Mouse (Mus musculus) neural tube, embryonic 14.5 days (tissue): ENCODE measurements around the gene Usp36. TPM values are rescaled to one million over a fixed set of nuclear protein-coding genes. Genes with fewer than 3 reads are reported as not detected.

Source experiments
- ATAC-seq: fragments of 200-750 bp; cut with Nextera tagmentation; 2 replicates; pipeline ENCODE4 v1.8.0; 2017; ENCODE audit warnings: low read depth, mild to moderate bottlenecking, moderate TSS enrichment, moderate library complexity
- H3K27ac ChIP-seq: fragments of 300-500 bp; sonication (generic); 2 replicates; pipeline ENCODE4 v1.5.1; 2014; ENCODE audit warnings: low read depth, mild to moderate bottlenecking, control low read depth, low read length, moderate library complexity, mixed read lengths
- H3K27me3 ChIP-seq: fragments of 300-500 bp; sonication (generic); 2 replicates; pipeline ENCODE4 v1.6.1; 2014; ENCODE audit warnings: low read length; ENCODE audit not compliant: control insufficient read depth, insufficient read depth
- H3K36me3 ChIP-seq: fragments of 300-500 bp; sonication (generic); 2 replicates; pipeline ENCODE4 v1.6.1; 2014; ENCODE audit warnings: low read length, mixed read lengths; ENCODE audit not compliant: control insufficient read depth, insufficient read depth
- H3K4me1 ChIP-seq: fragments of 300-500 bp; sonication (generic); 2 replicates; pipeline ENCODE4 v1.6.1; 2014; ENCODE audit warnings: low read length; ENCODE audit not compliant: control insufficient read depth, insufficient read depth
- H3K4me2 ChIP-seq: fragments of 300-500 bp; sonication (generic); 2 replicates; pipeline ENCODE4 v1.6.1; 2014; ENCODE audit warnings: mild to moderate bottlenecking, low read depth, low read length, control low read depth
- H3K4me3 ChIP-seq: fragments of 300-500 bp; sonication (generic); 2 replicates; pipeline ENCODE4 v1.5.1; 2014; ENCODE audit warnings: low read depth, low read length, control low read depth, mixed read lengths
- H3K9ac ChIP-seq: fragments of 300-500 bp; sonication (generic); replicated peaks from 2 replicates; pipeline ENCODE4 v1.6.1; 2014; ENCODE audit warnings: low read depth, mild to moderate bottlenecking, control low read depth, low read length, mixed read lengths
- H3K9me3 ChIP-seq: fragments of 300-500 bp; sonication (generic); 2 replicates; pipeline ENCODE4 v1.6.1; 2016; ENCODE audit warnings: low read length; ENCODE audit not compliant: control insufficient read depth
- WGBS: fragments of 180-500 bp; shearing (Covaris S2); extraction: QIAGEN DNeasy Blood & Tissue Kit; methylation state at CpG from one replicate; pipeline ENCODE4 v1.1.7; 2014; 5-methylcytosine and 5-hydroxymethylcytosine counted together
- polyA plus RNA-seq: library from polyadenylated mRNA; unstranded; fragments of >200 nt; fragmentation: Nextera tagmentation; extraction: Ambion mirVana; gene quantifications from 2 replicates; pipeline ENCODE4 v1.2.1, GENCODE M21; 2014

Usp36 gene
- polyA plus RNA-seq, 1 experiment from 2014 or later: 15.2 TPM

- Histone ChIP-seq H3K4me3 (no peak overlapping the region), H3K27ac (peak overlapping the region; percentile 75), H3K4me2 (no peak overlapping the region), H3K9ac (no peak overlapping the region), H3K9me3 (no peaks in the 10 kb centered on the region), H3K27me3 (no peaks in the 10 kb centered on the region), H3K4me1 (peaks cover 21% of the 10 kb centered on the region; the same call in 1 of the 2 replicates), H3K36me3 (no peaks in the 10 kb centered on the region)
- peak; percentile 78 for ATAC-seq
- 56% methylated on average over 24 of the region's 24 CpGs for WGBS
Measured at GRCm38 (mm10) chr11:118326991-118327971, 37.2 kb upstream of the Usp36 start.

- Histone ChIP-seq H3K9ac (no peak overlapping the region), H3K4me3 (no peak overlapping the region), H3K4me1 (peaks cover 26% of the 10 kb centered on the region), H3K27ac (no peak overlapping the region), H3K9me3 (no peaks in the 10 kb centered on the region), H3K36me3 (no peaks in the 10 kb centered on the region), H3K27me3 (no peaks in the 10 kb centered on the region), H3K4me2 (no peak overlapping the region)
- ATAC-seq: no peak
- 91% methylated on average over 4 of the region's 4 CpGs for WGBS
Measured at GRCm38 (mm10) chr11:118326491-118326890, 36.4 kb upstream of the Usp36 start.

DNA sequence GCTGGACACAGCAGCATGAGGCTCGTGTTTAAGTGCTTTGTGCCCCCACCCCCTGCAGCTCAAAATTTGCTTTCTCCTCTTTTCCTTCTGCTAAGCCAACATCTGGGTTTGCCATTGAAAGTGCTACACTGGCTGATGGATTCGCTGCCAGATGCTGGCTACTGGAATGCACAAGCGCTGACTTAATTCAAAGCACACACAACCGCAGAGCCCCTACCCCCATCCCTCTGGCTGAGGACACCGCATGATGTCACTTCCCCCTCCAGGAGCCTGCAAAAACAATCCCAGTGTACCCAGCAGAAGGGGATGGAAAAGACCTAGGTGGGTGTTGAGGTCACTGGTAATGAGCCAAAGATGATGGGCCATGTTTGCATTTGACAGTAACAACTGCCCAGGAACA, 34.5 kb upstream of the Usp36 start:
- no peak for ATAC-seq
- H3K4me3 ChIP-seq: no peak overlapping the region
- H3K9me3 ChIP-seq: no peaks in the 10 kb centered on the region
- no peaks in the 10 kb centered on the region for H3K36me3 ChIP-seq
- H3K9ac ChIP-seq: no peak overlapping the region
- WGBS: 58% methylated on average over 5 of the region's 5 CpGs
- no peaks in the 10 kb centered on the region for H3K27me3 ChIP-seq
- no peak overlapping the region for H3K4me2 ChIP-seq
- H3K27ac ChIP-seq: no peak overlapping the region
- H3K4me1 ChIP-seq: peaks cover 29% of the 10 kb centered on the region

DNA sequence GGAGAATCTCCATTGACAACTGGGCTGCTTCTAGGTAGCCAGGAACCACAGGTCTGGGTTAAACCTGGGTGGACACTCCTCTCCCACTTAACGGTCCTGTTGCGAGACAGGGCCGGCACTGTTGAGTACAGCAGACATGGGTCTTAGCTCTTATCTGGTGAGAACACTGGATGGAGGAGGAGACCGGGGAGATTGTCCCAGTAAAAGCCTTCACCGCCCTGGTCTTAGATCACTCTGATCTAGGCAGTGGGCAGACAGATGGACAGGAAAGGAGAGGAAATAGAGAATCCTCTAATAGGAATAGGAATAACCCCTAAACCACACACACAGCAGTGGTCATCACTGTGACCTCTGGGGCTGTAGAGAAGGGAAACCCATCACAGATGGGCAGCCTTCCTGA, 33.9 kb upstream of the Usp36 start:
- Histone ChIP-seq H3K4me1 (peaks cover 29% of the 10 kb centered on the region), H3K4me3 (no peak overlapping the region), H3K36me3 (0 out of 2 replicates have a peak, but pooled peaks cover 4% of the 10 kb centered on the region), H3K9ac (no peak overlapping the region), H3K4me2 (no peak overlapping the region), H3K9me3 (no peaks in the 10 kb centered on the region), H3K27me3 (no peaks in the 10 kb centered on the region), H3K27ac (no peak overlapping the region)
- no peak for ATAC-seq
- 91% methylated on average over 5 of the region's 5 CpGs for WGBS

GRCm38 (mm10) chr11:118322647-118323046, 32.6 kb upstream of the Usp36 start:
- H3K4me3 ChIP-seq: no peak overlapping the region
- H3K9me3 ChIP-seq: no peaks in the 10 kb centered on the region
- no peak overlapping the region for H3K4me2 ChIP-seq
- 45% methylated on average over 3 of the region's 3 CpGs for WGBS
- H3K27me3 ChIP-seq: no peaks in the 10 kb centered on the region
- no peak overlapping the region for H3K27ac ChIP-seq
- peaks cover 9% of the 10 kb centered on the region; the same call in 1 of the 2 replicates for H3K36me3 ChIP-seq
- peaks cover 19% of the 10 kb centered on the region for H3K4me1 ChIP-seq
- H3K9ac ChIP-seq: no peak overlapping the region
- no peak for ATAC-seq

DNA sequence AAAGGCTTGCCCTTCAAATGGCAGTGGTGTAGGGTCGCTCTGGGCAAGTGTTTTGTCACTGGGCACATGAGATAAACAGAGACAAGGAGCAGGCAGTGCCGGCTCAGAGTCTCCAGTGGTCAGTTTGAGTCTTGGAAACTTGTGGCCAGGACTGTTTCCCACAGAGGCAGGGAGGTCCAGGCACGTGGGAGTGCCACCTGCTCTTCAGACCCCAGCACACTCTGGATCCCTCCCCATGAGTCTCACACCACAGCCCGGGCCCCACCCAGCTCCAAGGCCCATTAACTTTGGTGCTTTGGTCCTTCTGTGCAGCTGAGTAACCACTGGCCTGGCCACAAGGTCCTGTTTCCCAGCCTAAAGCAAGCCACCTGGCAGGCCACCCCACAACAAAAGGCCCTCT, 31.9 kb upstream of the Usp36 start:
- no peaks in the 10 kb centered on the region for H3K27me3 ChIP-seq
- H3K4me1 ChIP-seq: peaks cover 12% of the 10 kb centered on the region
- WGBS: 73% methylated on average over 4 of the region's 4 CpGs
- no peak overlapping the region for H3K9ac ChIP-seq
- peaks cover 9% of the 10 kb centered on the region; the same call in 1 of the 2 replicates for H3K36me3 ChIP-seq
- H3K4me3 ChIP-seq: no peak overlapping the region
- H3K4me2 ChIP-seq: no peak overlapping the region
- H3K27ac ChIP-seq: no peak overlapping the region
- H3K9me3 ChIP-seq: no peaks in the 10 kb centered on the region
- no peak for ATAC-seq

DNA sequence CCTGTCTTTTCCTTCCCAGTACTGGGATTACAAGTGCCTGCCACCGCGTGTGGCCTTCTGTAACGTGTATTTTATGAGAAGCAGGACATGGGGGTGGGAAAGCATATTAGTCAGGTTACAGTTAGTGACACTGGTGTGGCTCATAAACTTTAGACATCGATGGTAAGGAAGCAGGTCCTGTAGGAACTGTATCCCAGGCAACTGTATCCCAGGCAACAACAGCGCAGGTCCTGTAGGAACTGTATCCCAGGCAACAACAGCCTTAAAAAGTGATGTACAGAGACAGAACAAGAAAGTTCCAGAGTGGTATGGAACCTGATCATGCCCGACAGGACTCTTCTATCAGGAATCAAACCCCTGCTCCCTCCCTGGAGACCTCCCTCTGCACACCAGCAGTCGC, 31.5 kb upstream of the Usp36 start:
- H3K4me2 ChIP-seq: no peak overlapping the region
- no peaks in the 10 kb centered on the region for H3K27me3 ChIP-seq
- peaks cover 9% of the 10 kb centered on the region; the same call in 1 of the 2 replicates for H3K36me3 ChIP-seq
- peaks cover 8% of the 10 kb centered on the region for H3K4me1 ChIP-seq
- WGBS: 57% methylated on average over 7 of the region's 7 CpGs
- H3K9ac ChIP-seq: no peak overlapping the region
- no peaks in the 10 kb centered on the region for H3K9me3 ChIP-seq
- peak overlapping the region; percentile 16; the same call in 1 of the 2 replicates for H3K27ac ChIP-seq
- 0 out of 2 replicates have a peak, but pooled peaks have one; percentile 53 for ATAC-seq
- H3K4me3 ChIP-seq: no peak overlapping the region

GRCm38 (mm10) chr11:118318678-118319077, 28.6 kb upstream of the Usp36 start:
- Histone ChIP-seq H3K36me3 (peaks cover 9% of the 10 kb centered on the region; the same call in 1 of the 2 replicates), H3K4me1 (peaks cover 8% of the 10 kb centered on the region; the same call in 1 of the 2 replicates), H3K4me2 (no peak overlapping the region), H3K27ac (no peak overlapping the region), H3K4me3 (no peak overlapping the region), H3K9me3 (no peaks in the 10 kb centered on the region), H3K27me3 (no peaks in the 10 kb centered on the region), H3K9ac (no peak overlapping the region)
- WGBS: 62% methylated on average over 5 of the region's 5 CpGs
- ATAC-seq: no peak

DNA sequence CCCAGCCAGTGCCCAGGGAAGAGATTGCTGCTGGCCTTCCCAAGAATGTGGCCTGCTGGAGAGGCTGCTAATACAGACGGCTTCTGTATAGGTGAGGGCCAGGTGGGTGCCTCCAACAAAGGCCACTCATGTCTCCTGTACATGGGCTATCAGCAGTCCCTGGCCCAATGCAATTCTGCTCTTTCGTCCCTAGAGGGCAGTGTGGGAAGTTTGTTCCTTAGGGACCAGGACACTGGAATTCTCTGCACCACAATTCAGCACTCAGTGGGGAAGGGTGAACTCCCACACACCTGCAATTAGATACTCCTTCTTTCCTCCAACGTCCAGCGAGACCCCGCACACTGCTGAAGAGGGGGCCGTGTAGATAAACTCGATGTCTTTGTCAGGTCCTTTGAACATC, 27.1 kb upstream of the Usp36 start:
- Histone ChIP-seq H3K4me2 (no peak overlapping the region), H3K4me1 (peaks cover 8% of the 10 kb centered on the region; the same call in 1 of the 2 replicates), H3K36me3 (peaks cover 9% of the 10 kb centered on the region; the same call in 1 of the 2 replicates), H3K27ac (no peak overlapping the region), H3K4me3 (no peak overlapping the region), H3K27me3 (no peaks in the 10 kb centered on the region), H3K9ac (no peak overlapping the region), H3K9me3 (no peaks in the 10 kb centered on the region)
- peak; percentile 58; the same call in 1 of the 2 replicates for ATAC-seq
- WGBS: 31% methylated on average over 7 of the region's 7 CpGs
